Mouse (Mus musculus): ENCODE results near the gene Gm20388. TPM values are rescaled to one million over a fixed set of nuclear protein-coding genes. Genes with fewer than 3 reads are reported as not detected.
A peak's percentile ranks its signal among the peaks of the same experiment; 100 is the strongest.

Gene Gm20388
- total RNA-seq, 1 experiment = 27.0 TPM

DNA sequence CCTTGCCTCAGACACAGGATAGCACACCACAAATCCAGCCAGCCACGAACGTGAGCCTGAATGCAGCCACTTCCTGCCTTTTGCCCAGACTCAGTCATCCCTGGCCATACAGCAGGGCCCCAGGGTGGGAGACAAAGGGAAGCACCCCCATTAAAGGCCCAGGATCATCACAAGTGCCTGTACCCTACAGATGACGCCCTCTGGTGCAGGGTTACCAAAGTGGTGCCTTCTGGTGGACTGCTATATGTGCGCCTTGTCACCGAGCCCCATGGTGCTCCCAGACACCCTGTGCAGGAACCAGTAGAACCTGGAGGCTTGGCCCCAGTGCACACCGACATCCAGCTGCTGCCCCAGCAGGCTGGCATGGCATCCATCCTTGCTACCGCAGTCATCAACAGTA is 2422.9 kb downstream of the Gm20388 start:
- Histone ChIP-seq H3K4me3 (ENCODE audit: insufficient read depth in 1 of 2, low read depth in 1 of 2, low read length in 2 of 2, poor library complexity in 1 of 2, severe bottlenecking in 1 of 2) (no peak overlapping the region), H3K27ac (ENCODE audit: insufficient read depth, low read depth, low read length, poor library complexity, severe bottlenecking) (no peak overlapping the region)

DNA sequence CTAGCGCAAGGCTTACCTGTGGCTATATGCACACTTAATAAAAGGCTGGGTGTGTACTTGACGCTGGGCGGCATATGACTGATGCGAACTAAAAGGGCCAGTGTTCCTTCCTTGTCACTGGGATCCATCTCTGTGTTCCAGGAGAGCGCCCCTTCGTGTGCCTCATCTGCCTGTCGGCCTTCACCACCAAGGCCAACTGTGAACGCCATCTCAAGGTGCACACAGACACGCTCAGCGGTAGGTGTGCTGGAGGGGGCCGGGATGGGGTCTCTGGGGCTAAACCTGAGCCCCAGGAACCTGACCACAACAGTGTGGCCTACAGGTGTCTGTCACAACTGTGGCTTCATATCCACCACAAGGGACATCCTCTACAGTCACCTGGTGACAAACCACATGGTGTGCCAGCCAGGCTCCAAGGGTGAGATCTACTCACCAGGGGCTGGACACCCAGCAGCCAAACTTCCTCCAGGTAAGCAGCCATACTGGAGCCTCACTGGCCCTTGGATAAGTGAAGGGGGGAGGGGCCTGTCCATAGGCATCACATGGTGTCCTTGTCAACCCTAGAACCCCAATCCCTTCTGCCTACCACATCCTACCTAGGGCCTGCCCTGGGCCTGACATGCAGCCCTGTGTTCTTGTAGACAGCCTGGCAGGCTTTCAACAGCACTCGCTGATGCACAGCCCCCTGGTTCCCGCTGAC is 2424.3 kb downstream of the Gm20388 start:
- H3K4me3 ChIP-seq (ENCODE audit: insufficient read depth in 1 of 2, low read depth in 1 of 2, low read length in 2 of 2, poor library complexity in 1 of 2, severe bottlenecking in 1 of 2) = no peak overlapping the region

More for the DNA sequence above, 2422.9 kb downstream of the Gm20388 start:
- H3K36me3 ChIP-seq (ENCODE audit: control insufficient read depth, insufficient read depth, low read length, poor library complexity, severe bottlenecking) = no peaks in the 10 kb centered on the region
- peaks cover 0 to 5% of the 10 kb centered on the region in 2 experiments; a peak in 1 of 4 replicates for H3K4me1 ChIP-seq (ENCODE audit: control insufficient read depth in 2 of 2, insufficient read depth in 2 of 2, low read length in 2 of 2, poor library complexity in 1 of 2)
- in situ Hi-C loops (cut with MboI; ENCODE audit: low sequenced_read_pairs in 2 of 2, unreplicated experiment in 2 of 2) = loop anchor here in 1 of 2 experiments (10.0 kb wide), 1 partner anchor 59 kb away; no protein-coding TSS in a partner anchor
- no peak overlapping the region for H3K9ac ChIP-seq (ENCODE audit: insufficient read depth, low read depth, low read length, poor library complexity, severe bottlenecking)
- TF ChIP-seq ZC3H11A (IDR thresholded peaks at IDR 0.05; ENCODE audit: borderline replicate concordance, low read depth, low read length) = no peak
- peak; percentile 3; the same call in 1 of the 2 replicates for TF ChIP-seq HCFC1 (IDR thresholded peaks at IDR 0.05; ENCODE audit: borderline replicate concordance, insufficient read depth, low read length)
- H3K9me3 ChIP-seq (ENCODE audit: control insufficient read depth, insufficient read depth, low read depth, low read length) = no peaks in the 10 kb centered on the region
- no peak for DNase-seq (ENCODE audit: low read depth, low spot score)

DNA sequence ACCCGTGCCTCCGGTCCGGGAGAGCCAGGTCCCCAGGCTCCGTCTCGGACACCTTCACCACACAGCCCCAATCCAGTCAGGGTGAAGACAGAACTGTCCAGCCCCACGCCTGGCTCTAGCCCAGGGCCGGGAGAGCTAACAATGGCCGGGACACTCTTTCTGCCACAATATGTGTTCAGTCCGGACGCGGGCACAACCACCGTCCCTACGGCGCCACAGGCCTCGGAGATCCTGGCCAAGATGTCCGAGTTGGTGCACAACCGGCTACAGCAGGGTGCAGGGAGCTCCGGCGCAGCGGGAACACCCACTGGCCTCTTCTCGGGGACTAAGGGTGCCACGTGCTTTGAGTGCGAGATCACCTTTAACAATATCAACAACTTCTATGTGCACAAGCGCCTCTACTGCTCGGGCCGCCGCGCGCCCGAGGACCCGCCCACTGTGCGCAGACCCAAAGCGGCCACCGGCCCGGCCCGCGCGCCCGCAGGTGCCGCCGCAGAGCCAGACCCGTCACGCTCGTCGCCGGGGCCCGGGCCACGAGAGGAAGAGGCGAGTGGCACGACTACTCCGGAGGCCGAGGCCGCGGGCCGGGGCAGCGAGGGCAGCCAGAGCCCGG is 2425.1 kb downstream of the Gm20388 start:
- in situ Hi-C loops (cut with MboI; ENCODE audit: low sequenced_read_pairs in 2 of 2, unreplicated experiment in 2 of 2) = loop anchor here in 1 of 2 experiments (10.0 kb wide), 1 partner anchor 61 kb away; no protein-coding TSS in a partner anchor
- H3K4me1 ChIP-seq (ENCODE audit: control insufficient read depth in 2 of 2, insufficient read depth in 2 of 2, low read length in 2 of 2, poor library complexity in 1 of 2) = no peaks in the 10 kb centered on the region
- H3K27ac ChIP-seq (ENCODE audit: insufficient read depth, low read depth, low read length, poor library complexity, severe bottlenecking) = no peak overlapping the region
- H3K9ac ChIP-seq (ENCODE audit: insufficient read depth, low read depth, low read length, poor library complexity, severe bottlenecking) = peak overlapping the region; percentile 63
- TF ChIP-seq ZC3H11A (IDR thresholded peaks at IDR 0.05; ENCODE audit: borderline replicate concordance, low read depth, low read length) = no peak
- H3K36me3 ChIP-seq (ENCODE audit: control insufficient read depth, insufficient read depth, low read length, poor library complexity, severe bottlenecking) = no peaks in the 10 kb centered on the region
- DNase-seq (ENCODE audit: low read depth, low spot score) = no peak
- peak overlapping the region; percentile 76 to 82 for H3K4me3 ChIP-seq (ENCODE audit: insufficient read depth in 1 of 2, low read depth in 1 of 2, low read length in 2 of 2, poor library complexity in 1 of 2, severe bottlenecking in 1 of 2)
- H3K9me3 ChIP-seq (ENCODE audit: control insufficient read depth, insufficient read depth, low read depth, low read length) = no peaks in the 10 kb centered on the region

More for the DNA sequence above, 2424.3 kb downstream of the Gm20388 start:
- DNase-seq (ENCODE audit: low read depth, low spot score) = no peak
- in situ Hi-C loops (cut with MboI; ENCODE audit: low sequenced_read_pairs in 2 of 2, unreplicated experiment in 2 of 2) = loop anchor here in 1 of 2 experiments (10.0 kb wide), 1 partner anchor 60 kb away; no protein-coding TSS in a partner anchor
- no peak for TF ChIP-seq ZC3H11A (IDR thresholded peaks at IDR 0.05; ENCODE audit: borderline replicate concordance, low read depth, low read length)
- no peak for TF ChIP-seq ZNF384 (IDR thresholded peaks at IDR 0.05; ENCODE audit: low read depth, low read length)
- no peak for TF ChIP-seq MAFK (IDR thresholded peaks at IDR 0.05; ENCODE audit: insufficient read depth, low read depth, low read length)
- Histone ChIP-seq H3K9ac (ENCODE audit: insufficient read depth, low read depth, low read length, poor library complexity, severe bottlenecking) (no peak overlapping the region), H3K9me3 (ENCODE audit: control insufficient read depth, insufficient read depth, low read depth, low read length) (no peaks in the 10 kb centered on the region), H3K4me1 (ENCODE audit: control insufficient read depth in 2 of 2, insufficient read depth in 2 of 2, low read length in 2 of 2, poor library complexity in 1 of 2) (peaks cover 0 to under 1% of the 10 kb centered on the region in 2 experiments; a peak in 1 of 4 replicates), H3K36me3 (ENCODE audit: control insufficient read depth, insufficient read depth, low read length, poor library complexity, severe bottlenecking) (no peaks in the 10 kb centered on the region), H3K27ac (ENCODE audit: insufficient read depth, low read depth, low read length, poor library complexity, severe bottlenecking) (no peak overlapping the region)

DNA sequence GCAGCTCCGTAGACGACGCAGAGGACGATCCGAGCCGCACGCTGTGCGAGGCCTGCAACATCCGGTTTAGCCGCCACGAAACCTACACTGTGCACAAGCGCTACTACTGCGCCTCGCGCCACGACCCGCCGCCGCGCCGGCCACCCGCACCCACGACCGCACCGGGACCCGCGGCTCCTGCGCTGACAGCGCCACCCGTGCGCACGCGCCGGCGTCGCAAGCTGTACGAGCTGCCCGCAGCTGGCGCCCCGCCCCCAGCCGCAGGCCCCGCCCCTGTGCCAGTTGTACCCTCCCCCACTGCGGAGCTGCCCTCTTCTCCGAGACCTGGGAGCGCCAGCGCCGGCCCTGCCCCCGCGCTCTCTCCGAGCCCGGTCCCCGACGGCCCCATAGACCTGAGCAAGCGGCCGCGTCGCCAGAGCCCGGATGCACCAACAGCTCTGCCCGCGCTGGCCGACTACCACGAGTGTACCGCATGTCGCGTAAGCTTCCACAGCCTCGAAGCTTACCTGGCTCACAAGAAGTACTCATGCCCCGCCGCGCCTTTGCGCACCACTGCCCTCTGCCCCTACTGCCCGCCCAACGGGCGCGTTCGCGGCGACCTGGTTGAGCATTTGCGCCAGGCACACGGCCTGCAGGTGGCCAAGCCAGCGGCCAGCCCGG is 2425.7 kb downstream of the Gm20388 start:
- Histone ChIP-seq H3K4me3 (ENCODE audit: insufficient read depth in 1 of 2, low read depth in 1 of 2, low read length in 2 of 2, poor library complexity in 1 of 2, severe bottlenecking in 1 of 2) (peak overlapping the region; percentile 76 to 82), H3K9me3 (ENCODE audit: control insufficient read depth, insufficient read depth, low read depth, low read length) (no peaks in the 10 kb centered on the region), H3K4me1 (ENCODE audit: control insufficient read depth in 2 of 2, insufficient read depth in 2 of 2, low read length in 2 of 2, poor library complexity in 1 of 2) (no peaks in the 10 kb centered on the region; a peak in 1 of 4 replicates), H3K36me3 (ENCODE audit: control insufficient read depth, insufficient read depth, low read length, poor library complexity, severe bottlenecking) (no peaks in the 10 kb centered on the region), H3K9ac (ENCODE audit: insufficient read depth, low read depth, low read length, poor library complexity, severe bottlenecking) (peak overlapping the region; percentile 63), H3K27ac (ENCODE audit: insufficient read depth, low read depth, low read length, poor library complexity, severe bottlenecking) (no peak overlapping the region)
- peak; percentile 54 for DNase-seq (ENCODE audit: low read depth, low spot score)
- in situ Hi-C loops (cut with MboI; ENCODE audit: low sequenced_read_pairs in 2 of 2, unreplicated experiment in 2 of 2) = loop anchor here in 1 of 2 experiments (10.0 kb wide), 1 partner anchor 62 kb away; no protein-coding TSS in a partner anchor
- TF ChIP-seq ZC3H11A (IDR thresholded peaks at IDR 0.05; ENCODE audit: borderline replicate concordance, low read depth, low read length) (no peak), CHD2 (IDR thresholded peaks at IDR 0.05; ENCODE audit: low read depth, low read length) (no peak), ZNF384 (IDR thresholded peaks at IDR 0.05; ENCODE audit: low read depth, low read length) (no peak), HCFC1 (IDR thresholded peaks at IDR 0.05; ENCODE audit: borderline replicate concordance, insufficient read depth, low read length) (no peak), MAFK (IDR thresholded peaks at IDR 0.05; ENCODE audit: insufficient read depth, low read depth, low read length) (no peak)
